Mouse (Mus musculus): Measurements from ENCODE around the gene Zfp958. TPM values are rescaled to one million over a fixed set of nuclear protein-coding genes. Genes with fewer than 3 reads are reported as not detected.
"Not testable (repeated sequence)": the region's sequence is repeated elsewhere in the genome, so short reads cannot be mapped to it uniquely, and the experiment has no call there.

Gene Zfp958
- polyA plus RNA-seq, 1 experiment from 2014 or later, result 19.5 TPM

DNA sequence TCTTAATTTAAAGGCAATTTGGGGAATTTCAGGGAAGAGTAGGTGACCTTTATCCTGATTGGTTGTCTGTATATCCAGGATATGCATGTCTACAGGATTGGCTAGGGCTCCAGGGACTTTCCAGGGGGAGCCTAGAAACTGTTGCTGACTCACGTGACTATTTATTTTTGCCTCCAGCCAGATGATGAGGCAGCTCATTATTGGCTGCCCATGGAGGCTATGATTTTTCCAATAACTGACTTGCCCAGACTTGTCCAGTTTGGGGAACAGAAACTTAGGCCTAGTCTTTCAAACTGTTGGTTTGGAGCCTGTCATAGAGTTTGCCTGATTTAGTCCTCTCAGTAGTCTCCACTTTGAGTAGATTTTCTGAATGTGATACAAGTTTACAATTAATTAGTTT lies 14.4 kb downstream of the Zfp958 start:
- no peak for ATAC-seq (ENCODE audit: low FRiP score)
- DNase-seq (ENCODE audit: low spot score), result no peak
- Histone ChIP-seq H3K4me2 (replicated peaks; ENCODE audit: low read depth, low read length) (no peak overlapping the region), H3K9me3 (ENCODE audit: control insufficient read depth, low read length) (peaks cover 27% of the 10 kb centered on the region), H3K27ac (ENCODE audit: low read depth, low read length) (no peak overlapping the region), H3K36me3 (ENCODE audit: control insufficient read depth, insufficient read depth, low read length) (peaks cover 27% of the 10 kb centered on the region), H3K9ac (ENCODE audit: low read depth, low read length) (no peak overlapping the region), H3K4me3 (ENCODE audit: low read depth, low read length) (no peak overlapping the region), H3K27me3 (ENCODE audit: control insufficient read depth, insufficient read depth, low read length) (no peaks in the 10 kb centered on the region), H3K4me1 (replicated peaks; ENCODE audit: control insufficient read depth, insufficient read depth, low read length) (no peaks in the 10 kb centered on the region)
- WGBS, result 100% methylated on average over 1 of the region's 1 CpGs

DNA sequence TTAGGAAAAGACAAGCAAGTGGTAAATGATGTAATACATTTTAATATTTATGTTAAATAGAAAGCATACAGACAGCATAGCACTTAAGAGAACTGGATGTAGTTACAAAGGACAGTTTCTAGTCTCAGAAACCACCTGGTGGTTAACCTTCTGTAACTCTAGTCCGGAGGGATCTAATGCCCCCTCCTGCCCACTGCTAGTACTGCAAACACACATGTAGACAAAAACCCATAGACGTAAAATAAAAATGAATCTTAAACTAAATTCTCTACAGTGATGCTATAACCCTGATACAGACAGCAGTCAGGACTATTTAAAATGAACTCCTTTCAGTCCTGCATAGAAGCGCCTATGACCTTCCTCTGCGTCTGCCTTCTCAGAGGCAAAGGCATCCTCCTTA lies 24.1 kb downstream of the Zfp958 start:
- ATAC-seq (ENCODE audit: low FRiP score), result no peak
- Histone ChIP-seq H3K9ac (ENCODE audit: low read depth, low read length) (no peak overlapping the region), H3K4me3 (ENCODE audit: low read depth, low read length) (no peak overlapping the region), H3K36me3 (ENCODE audit: control insufficient read depth, insufficient read depth, low read length) (no peaks in the 10 kb centered on the region), H3K27me3 (ENCODE audit: control insufficient read depth, insufficient read depth, low read length) (no peaks in the 10 kb centered on the region), H3K4me1 (replicated peaks; ENCODE audit: control insufficient read depth, insufficient read depth, low read length) (no peaks in the 10 kb centered on the region), H3K27ac (ENCODE audit: low read depth, low read length) (no peak overlapping the region), H3K4me2 (replicated peaks; ENCODE audit: low read depth, low read length) (no peak overlapping the region), H3K9me3 (ENCODE audit: control insufficient read depth, low read length) (no peaks in the 10 kb centered on the region)
- no peak for DNase-seq (ENCODE audit: low spot score)
- 89% methylated on average over 4 of the region's 4 CpGs for WGBS

DNA sequence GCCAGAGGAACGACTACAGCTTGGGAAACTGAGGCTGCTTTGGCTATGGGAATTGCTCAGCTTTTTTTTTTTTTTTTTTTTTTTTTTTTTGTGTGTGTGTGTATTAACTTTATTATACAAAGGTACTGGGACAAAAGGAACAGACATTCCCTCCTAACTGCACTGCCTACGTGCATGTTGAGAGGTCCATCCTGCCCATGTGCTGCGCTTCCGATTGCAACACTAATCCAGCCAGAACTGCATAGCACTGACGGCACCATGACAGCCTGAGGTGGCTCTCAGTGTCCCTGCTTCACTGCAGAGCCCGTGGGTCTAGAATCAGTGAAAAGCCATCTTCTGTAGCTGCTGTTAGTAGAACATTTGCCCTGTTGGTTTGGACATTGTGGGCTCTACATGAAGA lies 30.0 kb downstream of the Zfp958 start:
- not testable (repeated sequence) for H3K9me3 ChIP-seq (ENCODE audit: control insufficient read depth, low read length); H3K4me3 ChIP-seq (ENCODE audit: low read depth, low read length); H3K4me2 ChIP-seq (replicated peaks; ENCODE audit: low read depth, low read length); H3K36me3 ChIP-seq (ENCODE audit: control insufficient read depth, insufficient read depth, low read length); ATAC-seq (ENCODE audit: low FRiP score); H3K9ac ChIP-seq (ENCODE audit: low read depth, low read length); H3K27ac ChIP-seq (ENCODE audit: low read depth, low read length); DNase-seq (ENCODE audit: low spot score); H3K27me3 ChIP-seq (ENCODE audit: control insufficient read depth, insufficient read depth, low read length); H3K4me1 ChIP-seq (replicated peaks; ENCODE audit: control insufficient read depth, insufficient read depth, low read length)
- WGBS, result 90% methylated on average over 6 of the region's 6 CpGs

DNA sequence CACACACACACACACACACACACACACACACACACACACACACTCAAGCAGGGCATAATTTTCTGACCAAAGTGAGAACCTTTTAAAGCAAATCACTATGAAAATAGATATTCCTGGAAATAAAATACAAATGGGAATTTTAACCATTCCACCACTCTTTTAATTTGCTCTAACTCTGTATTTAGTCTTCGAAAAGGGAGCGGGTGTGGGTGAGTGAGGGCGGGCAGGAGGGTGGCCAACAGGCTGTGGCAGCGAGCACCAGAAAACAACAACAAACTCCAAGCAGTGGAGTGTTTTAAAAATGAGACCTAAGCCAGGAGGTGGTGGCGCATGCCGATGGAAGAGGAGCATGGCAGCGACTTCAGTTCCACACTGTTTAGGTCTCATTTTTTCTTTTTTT lies 43.6 kb downstream of the Zfp958 start:
- Histone ChIP-seq H3K9me3 (ENCODE audit: control insufficient read depth, low read length) (no peaks in the 10 kb centered on the region), H3K4me2 (replicated peaks; ENCODE audit: low read depth, low read length) (no peak overlapping the region), H3K9ac (ENCODE audit: low read depth, low read length) (no peak overlapping the region), H3K27ac (ENCODE audit: low read depth, low read length) (no peak overlapping the region), H3K4me1 (replicated peaks; ENCODE audit: control insufficient read depth, insufficient read depth, low read length) (no peaks in the 10 kb centered on the region), H3K36me3 (ENCODE audit: control insufficient read depth, insufficient read depth, low read length) (no peaks in the 10 kb centered on the region), H3K27me3 (ENCODE audit: control insufficient read depth, insufficient read depth, low read length) (no peaks in the 10 kb centered on the region), H3K4me3 (ENCODE audit: low read depth, low read length) (no peak overlapping the region)
- 89% methylated on average over 7 of the region's 7 CpGs for WGBS
- ATAC-seq (ENCODE audit: low FRiP score) (no peak), DNase-seq (ENCODE audit: low spot score) (peak; percentile 64)

DNA sequence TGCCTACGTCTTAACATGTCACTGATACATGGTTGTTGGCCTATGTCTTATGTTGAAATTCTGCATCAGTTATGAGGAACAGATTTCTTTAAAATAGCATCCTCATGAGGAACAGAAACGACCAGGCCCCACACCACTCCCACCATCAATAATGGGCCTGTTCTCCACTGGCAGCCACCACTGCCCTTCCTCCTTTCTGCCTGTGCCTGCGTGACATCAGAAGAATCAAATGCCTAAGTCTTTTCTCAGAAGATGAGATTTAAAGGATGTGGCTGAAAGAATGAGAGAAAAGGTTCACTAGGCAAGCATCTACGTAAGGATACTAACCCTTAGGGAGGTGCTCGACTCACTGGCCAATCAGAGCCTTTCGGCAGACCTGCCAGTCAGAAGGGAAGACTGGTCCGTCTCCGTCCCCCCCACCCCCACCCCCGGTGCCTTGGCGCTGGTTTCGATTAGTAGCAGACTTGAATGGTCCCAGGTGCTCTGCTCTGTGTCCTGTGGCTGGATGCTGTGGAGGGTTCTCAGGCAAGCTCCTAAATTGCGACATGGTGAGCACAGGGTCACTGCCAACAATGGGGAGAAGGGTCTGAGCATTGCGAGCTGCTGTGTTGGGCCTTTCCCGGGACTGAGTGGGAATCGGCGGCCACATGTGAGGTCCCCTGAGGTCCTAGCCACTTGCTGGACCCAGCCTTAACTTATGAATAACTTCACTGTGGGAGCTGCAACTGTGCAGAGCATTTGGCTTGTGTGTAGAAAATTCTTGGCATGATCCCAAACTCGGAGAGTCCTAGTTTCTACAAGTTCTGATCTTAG lies 62.4 kb downstream of the Zfp958 start:
- no peaks in the 10 kb centered on the region for H3K4me1 ChIP-seq (replicated peaks; ENCODE audit: control insufficient read depth, insufficient read depth, low read length)
- no peaks in the 10 kb centered on the region for H3K27me3 ChIP-seq (ENCODE audit: control insufficient read depth, insufficient read depth, low read length)
- H3K4me2 ChIP-seq (replicated peaks; ENCODE audit: low read depth, low read length), result no peak overlapping the region
- H3K9ac ChIP-seq (ENCODE audit: low read depth, low read length), result no peak overlapping the region
- ATAC-seq (ENCODE audit: low FRiP score) (no peak), DNase-seq (ENCODE audit: low spot score) (no peak)
- 84% methylated on average over 17 of the region's 17 CpGs for WGBS
- H3K36me3 ChIP-seq (ENCODE audit: control insufficient read depth, insufficient read depth, low read length), result no peaks in the 10 kb centered on the region
- H3K9me3 ChIP-seq (ENCODE audit: control insufficient read depth, low read length), result no peaks in the 10 kb centered on the region
- no peak overlapping the region for H3K27ac ChIP-seq (ENCODE audit: low read depth, low read length)
- H3K4me3 ChIP-seq (ENCODE audit: low read depth, low read length), result no peak overlapping the region

DNA sequence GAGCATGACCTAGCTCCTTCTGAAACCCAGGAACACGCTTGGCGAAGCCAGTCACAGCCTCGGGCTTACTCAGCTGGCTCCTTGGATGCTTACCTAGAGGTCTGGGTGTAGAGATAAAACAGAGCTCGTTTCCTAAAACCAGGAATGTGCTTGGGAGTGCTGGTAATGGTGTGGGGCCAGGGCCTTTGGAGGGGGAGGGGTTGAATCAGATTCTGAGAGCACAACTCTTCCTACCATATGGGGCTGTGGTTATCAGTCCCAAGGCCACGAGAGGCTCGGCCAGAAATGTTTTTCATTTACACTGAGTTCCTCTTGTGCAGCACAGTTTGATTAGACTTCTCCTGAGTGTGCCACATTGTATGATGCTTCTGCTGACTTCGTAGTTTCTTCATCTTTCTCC lies 63.6 kb downstream of the Zfp958 start:
- H3K9ac ChIP-seq (ENCODE audit: low read depth, low read length), result no peak overlapping the region
- no peaks in the 10 kb centered on the region for H3K27me3 ChIP-seq (ENCODE audit: control insufficient read depth, insufficient read depth, low read length)
- WGBS, result 91% methylated on average over 7 of the region's 7 CpGs
- ATAC-seq (ENCODE audit: low FRiP score), result no peak
- H3K4me1 ChIP-seq (replicated peaks; ENCODE audit: control insufficient read depth, insufficient read depth, low read length), result no peaks in the 10 kb centered on the region
- H3K36me3 ChIP-seq (ENCODE audit: control insufficient read depth, insufficient read depth, low read length), result no peaks in the 10 kb centered on the region
- peak overlapping the region; percentile 44 for H3K4me2 ChIP-seq (replicated peaks; ENCODE audit: low read depth, low read length)
- H3K9me3 ChIP-seq (ENCODE audit: control insufficient read depth, low read length), result no peaks in the 10 kb centered on the region
- peak overlapping the region; percentile 54 for H3K4me3 ChIP-seq (ENCODE audit: low read depth, low read length)
- peak; percentile 1 for DNase-seq (ENCODE audit: low spot score)
- H3K27ac ChIP-seq (ENCODE audit: low read depth, low read length), result no peak overlapping the region

DNA sequence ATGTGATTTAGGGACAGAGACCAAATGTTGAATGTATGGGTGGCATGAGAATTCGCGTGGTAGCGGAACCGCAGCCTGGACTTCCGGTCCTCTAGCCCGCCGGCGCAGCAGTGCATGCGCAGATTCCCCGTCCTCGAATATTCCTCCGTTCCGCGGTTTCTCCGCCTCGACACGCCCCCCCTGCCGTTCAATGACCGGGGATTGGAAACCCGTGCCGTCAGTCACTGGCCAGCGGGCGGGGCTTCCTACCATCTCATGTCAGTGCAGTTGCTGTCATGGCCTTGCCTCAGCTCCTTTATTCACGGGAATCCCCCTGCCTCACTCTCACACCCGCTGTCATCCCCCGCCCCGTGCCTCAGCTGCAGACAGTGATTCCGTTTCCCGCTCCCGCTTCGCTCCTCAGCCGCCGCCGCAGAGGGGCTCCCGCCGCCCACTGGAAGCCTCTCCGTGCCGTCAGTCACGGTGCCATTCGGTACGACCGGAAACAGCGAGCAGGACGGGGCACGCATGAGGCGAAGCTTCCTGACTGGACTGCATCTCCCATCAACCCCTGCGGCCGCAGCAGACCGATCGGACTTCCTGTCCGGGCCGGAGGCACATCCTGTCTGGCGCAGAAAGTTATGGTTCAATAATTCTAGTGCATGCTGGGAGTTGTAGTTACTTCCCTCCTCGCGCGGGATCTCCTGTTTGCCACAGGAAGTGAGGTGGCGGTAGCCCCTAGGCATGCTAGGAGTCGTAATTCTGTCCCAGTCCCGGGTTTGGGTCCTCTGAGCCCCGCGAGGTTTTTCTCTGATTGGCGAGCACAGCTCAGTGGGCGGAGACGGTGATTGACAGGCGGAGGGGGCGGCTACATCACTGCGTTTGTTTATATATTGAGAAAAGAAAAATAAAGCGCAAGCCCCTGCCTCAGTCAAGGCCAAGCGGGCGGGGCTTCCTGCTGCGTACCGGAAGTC lies 64.6 kb downstream of the Zfp958 start:
- H3K27ac ChIP-seq (ENCODE audit: low read depth, low read length), result peak overlapping the region; percentile 91
- no peaks in the 10 kb centered on the region for H3K36me3 ChIP-seq (ENCODE audit: control insufficient read depth, insufficient read depth, low read length)
- no peaks in the 10 kb centered on the region for H3K9me3 ChIP-seq (ENCODE audit: control insufficient read depth, low read length)
- H3K4me1 ChIP-seq (replicated peaks; ENCODE audit: control insufficient read depth, insufficient read depth, low read length), result no peaks in the 10 kb centered on the region
- H3K9ac ChIP-seq (ENCODE audit: low read depth, low read length), result peak overlapping the region; percentile 73
- H3K4me2 ChIP-seq (replicated peaks; ENCODE audit: low read depth, low read length), result peak overlapping the region; percentile 44
- no peaks in the 10 kb centered on the region for H3K27me3 ChIP-seq (ENCODE audit: control insufficient read depth, insufficient read depth, low read length)
- ATAC-seq (ENCODE audit: low FRiP score) (peak; percentile 95), DNase-seq (ENCODE audit: low spot score) (peak; percentile 95)
- peak overlapping the region; percentile 54 for H3K4me3 ChIP-seq (ENCODE audit: low read depth, low read length)
- under 1% methylated on average over 71 of the region's 72 CpGs for WGBS

DNA sequence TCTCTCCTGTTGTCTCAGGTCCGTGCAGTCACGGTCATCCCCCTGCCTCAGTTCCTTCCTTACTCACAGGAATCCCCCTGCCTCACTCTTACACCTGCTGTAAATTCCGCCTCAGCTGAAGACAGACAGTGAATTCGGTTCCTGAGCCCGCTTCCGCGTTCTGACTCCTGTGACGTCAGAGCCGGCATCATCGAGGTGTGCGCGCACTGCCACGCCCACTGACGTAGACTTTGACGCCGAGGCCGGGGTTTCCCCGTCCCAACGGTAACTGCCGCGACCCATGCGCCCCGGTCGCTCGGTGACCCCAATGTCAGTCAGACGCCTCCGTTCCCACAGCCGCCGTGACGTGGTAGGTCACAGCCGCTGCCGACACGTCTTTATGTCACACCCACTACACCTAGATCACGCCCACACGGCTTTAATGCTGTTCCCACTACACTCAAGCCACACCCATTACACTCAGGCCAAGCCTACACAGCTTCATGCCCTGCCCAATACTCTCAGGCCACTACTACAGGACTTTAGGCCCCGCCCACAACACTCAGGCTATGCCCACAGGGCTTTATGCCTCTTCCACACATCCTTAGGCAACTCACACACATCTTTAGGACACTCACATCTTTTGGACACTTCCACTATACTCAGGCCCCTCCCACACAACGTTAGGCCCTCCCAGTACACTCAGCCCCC lies 65.4 kb downstream of the Zfp958 start:
- Histone ChIP-seq H3K27me3 (ENCODE audit: control insufficient read depth, insufficient read depth, low read length) (no peaks in the 10 kb centered on the region), H3K4me3 (ENCODE audit: low read depth, low read length) (peak overlapping the region; percentile 54), H3K9ac (ENCODE audit: low read depth, low read length) (peak overlapping the region; percentile 73), H3K4me1 (replicated peaks; ENCODE audit: control insufficient read depth, insufficient read depth, low read length) (no peaks in the 10 kb centered on the region), H3K9me3 (ENCODE audit: control insufficient read depth, low read length) (no peaks in the 10 kb centered on the region), H3K27ac (ENCODE audit: low read depth, low read length) (peak overlapping the region; percentile 91), H3K36me3 (ENCODE audit: control insufficient read depth, insufficient read depth, low read length) (no peaks in the 10 kb centered on the region), H3K4me2 (replicated peaks; ENCODE audit: low read depth, low read length) (peak overlapping the region; percentile 33)
- DNase-seq (ENCODE audit: low spot score) (peak; percentile 93), ATAC-seq (ENCODE audit: low FRiP score) (peak; percentile 74)
- WGBS, result 1% methylated on average over 37 of the region's 37 CpGs

Measured in hindbrain, embryonic 11.5 days (tissue).